Mouse (Mus musculus) liver, embryonic 14 days (tissue): ENCODE results near the gene Rab3gap2. TPM values are rescaled to one million over a fixed set of nuclear protein-coding genes. Genes with fewer than 3 reads are reported as not detected.

Source experiments
- polyA plus RNA-seq: library from polyadenylated mRNA; depleted of rRNA; stranded (reverse); fragments of >200 nt; gene quantifications from 2 replicates; pipeline ENCODE4 v1.2.3, GENCODE M21; 2012; rRNA removed

Gene Rab3gap2
- polyA plus RNA-seq = 9.0 and 9.6 TPM in 2 replicates

GRCm38 (mm10) chr1:185203909-185204661, at the start of gene Rab3gap2:
Rab3gap2 (plus strand) TSS chr1:185204117.

DNA sequence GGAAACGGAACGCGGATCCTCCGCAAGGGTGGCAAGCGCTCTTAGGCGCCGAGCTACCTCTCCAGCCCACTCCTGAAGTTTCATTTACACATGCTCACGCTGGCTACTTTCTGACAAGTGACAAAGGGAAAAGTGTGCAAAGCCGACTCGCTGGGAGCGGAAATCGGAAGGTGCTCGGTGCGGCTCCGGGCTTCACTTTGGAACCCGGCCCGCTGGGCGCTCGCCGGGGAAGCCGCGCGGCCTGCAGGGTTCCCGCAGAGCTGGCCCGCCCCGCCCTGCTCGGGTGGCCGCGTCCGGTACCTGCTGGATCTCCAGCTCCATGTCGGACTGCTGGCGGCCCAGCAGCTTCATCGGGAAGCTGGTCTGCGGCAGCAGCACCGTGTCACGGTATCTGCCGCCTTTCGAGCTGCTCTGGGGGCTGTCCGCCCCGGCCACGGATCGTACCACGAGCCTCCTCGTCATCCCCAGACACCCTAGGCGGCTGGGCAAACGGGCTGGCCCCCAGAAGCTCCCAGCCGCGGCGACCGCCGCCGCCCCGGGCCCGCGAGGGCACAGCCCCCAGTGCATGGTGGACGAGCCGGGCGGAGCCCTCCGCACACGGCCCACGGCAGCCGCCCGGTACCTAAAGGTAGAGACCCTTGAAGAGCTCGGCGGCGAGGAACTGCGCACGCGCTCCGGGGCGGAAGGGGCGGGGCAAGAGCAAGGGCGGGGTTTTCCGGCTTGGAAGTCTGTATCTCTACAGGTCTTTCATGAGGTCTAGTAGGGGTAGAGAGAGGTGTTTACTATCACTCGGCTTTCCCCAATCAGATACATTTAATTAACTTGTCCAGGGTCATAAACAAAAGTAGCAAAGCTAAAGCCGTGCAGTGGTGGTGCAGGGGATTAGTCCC, 125.0 kb downstream of the Rab3gap2 start, which contains the start of gene Iars2:
Gene Iars2 (minus strand): TSS at position 676 of the 890 bp plus-strand sequence.

DNA sequence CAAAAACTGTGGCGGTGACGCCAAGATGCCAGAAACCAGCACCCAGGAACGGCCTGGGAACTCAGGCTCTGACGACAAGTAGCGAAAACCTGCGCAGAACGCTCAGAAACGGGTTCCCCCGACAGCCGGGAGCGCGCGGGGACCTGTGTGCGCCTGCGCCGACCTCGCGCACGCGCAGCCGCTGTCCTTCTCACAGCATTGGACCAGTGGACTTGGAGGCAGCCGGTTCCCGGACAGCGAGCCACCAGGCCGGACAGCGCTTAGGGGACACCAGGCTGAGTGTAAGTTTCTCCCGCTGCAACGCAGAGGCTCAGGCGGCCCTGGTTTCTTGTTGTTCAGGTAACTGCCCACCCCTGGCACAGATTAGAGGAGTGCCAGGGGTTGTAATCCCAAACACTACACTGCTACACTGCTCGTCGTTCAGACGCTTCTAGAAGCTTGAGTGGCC, 128.1 kb downstream of the Rab3gap2 start, which contains the start of gene Bpnt1:
Gene Bpnt1 (plus strand): TSS at position 167 of the 448 bp plus-strand sequence.

Other genes starting within 250 kb of the Rab3gap2 start
- 0.60 and 0.71 TPM in 2 replicates for gene Mark1, start 204.5 kb upstream of the Rab3gap2 start, polyA plus RNA-seq
- gene Iars2, start 125.3 kb downstream of the Rab3gap2 start, polyA plus RNA-seq = 16.5 and 18.4 TPM in 2 replicates
- gene Bpnt1, start 128.0 kb downstream of the Rab3gap2 start, polyA plus RNA-seq = 10.6 and 12.4 TPM in 2 replicates
- gene Eprs, start 158.9 kb downstream of the Rab3gap2 start, polyA plus RNA-seq = 24.6 and 28.2 TPM in 2 replicates